Mouse (Mus musculus): ENCODE data around the gene Gm3164. TPM values are rescaled to one million over a fixed set of nuclear protein-coding genes. Genes with fewer than 3 reads are reported as not detected.
"Not testable (repeated sequence)": the region's sequence is repeated elsewhere in the genome, so short reads cannot be mapped to it uniquely, and the experiment has no call there.

The Gm3164 gene
- polyA plus RNA-seq, 1 experiment from 2014 or later = not detected

- H3K27ac ChIP-seq (replicated peaks); H3K4me1 ChIP-seq (replicated peaks); H3K27me3 ChIP-seq; ATAC-seq (ENCODE audit: insufficient read depth); H3K9me3 ChIP-seq (replicated peaks); H3K4me3 ChIP-seq (replicated peaks); H3K9ac ChIP-seq; H3K36me3 ChIP-seq (replicated peaks); H3K4me2 ChIP-seq: not testable (repeated sequence)
- WGBS (ENCODE audit: insufficient replicate concordance) = 36% methylated on average over 1 of the region's 1 CpGs
Observed at GRCm38 (mm10) chr14:4409939-4410338, 5.3 kb upstream of the Gm3164 start.

GRCm38 (mm10) chr14:4430692-4431091 is 15.4 kb downstream of the Gm3164 start, which contains the start of gene Gm3173:
Gene Gm3173, plus strand, starts transcription at chr14:4430992.
- H3K27me3 ChIP-seq; ATAC-seq (ENCODE audit: insufficient read depth): not testable (repeated sequence)

GRCm38 (mm10) chr14:4481445-4481844 is 66.2 kb downstream of the Gm3164 start, which contains the start of gene Gm3182:
Gene Gm3182, plus strand, starts transcription at chr14:4481745.
- H3K4me1 ChIP-seq (replicated peaks); H3K27me3 ChIP-seq; H3K9me3 ChIP-seq (replicated peaks); H3K36me3 ChIP-seq (replicated peaks); H3K9ac ChIP-seq; ATAC-seq (ENCODE audit: insufficient read depth); H3K27ac ChIP-seq (replicated peaks); H3K4me2 ChIP-seq; H3K4me3 ChIP-seq (replicated peaks): not testable (repeated sequence)
- 44% methylated on average over 1 of the region's 2 CpGs for WGBS (ENCODE audit: insufficient replicate concordance)

More at GRCm38 (mm10) chr14:4430692-4431091, 15.4 kb downstream of the Gm3164 start, which contains the start of gene Gm3173:
- H3K4me2 ChIP-seq; H3K4me3 ChIP-seq (replicated peaks); H3K4me1 ChIP-seq (replicated peaks); H3K27ac ChIP-seq (replicated peaks); H3K36me3 ChIP-seq (replicated peaks); H3K9me3 ChIP-seq (replicated peaks); H3K9ac ChIP-seq: not testable (repeated sequence)

Other genes starting within 250 kb of the Gm3164 start
- gene Gm2974, start 232.9 kb upstream of the Gm3164 start, polyA plus RNA-seq (2015; fragmentation: Nextera tagmentation; extraction: Ambion mirVana) = 0.06 TPM in 1 of 2 replicates, not detected in the other
- gene Gm3138, start 165.8 kb upstream of the Gm3164 start, polyA plus RNA-seq (2015; fragmentation: Nextera tagmentation; extraction: Ambion mirVana) = not detected in 2 replicates
- gene Gm3149, start 98.2 kb upstream of the Gm3164 start, polyA plus RNA-seq (2015; fragmentation: Nextera tagmentation; extraction: Ambion mirVana) = not detected in 2 replicates
- not detected in 2 replicates for gene 2610042L04Rik, start 80.7 kb upstream of the Gm3164 start, polyA plus RNA-seq (2015; fragmentation: Nextera tagmentation; extraction: Ambion mirVana)
- not detected in 2 replicates for gene Gm3159, start 17.9 kb upstream of the Gm3164 start, polyA plus RNA-seq (2015; fragmentation: Nextera tagmentation; extraction: Ambion mirVana)
- gene Gm3173, start 15.5 kb downstream of the Gm3164 start, polyA plus RNA-seq (2015; fragmentation: Nextera tagmentation; extraction: Ambion mirVana) = not detected in 2 replicates
- not detected in 2 replicates for gene Gm3182, start 66.3 kb downstream of the Gm3164 start, polyA plus RNA-seq (2015; fragmentation: Nextera tagmentation; extraction: Ambion mirVana)
- not detected in 2 replicates for gene Gm3047, start 140.0 kb downstream of the Gm3164 start, polyA plus RNA-seq (2015; fragmentation: Nextera tagmentation; extraction: Ambion mirVana)
- gene Gm8159, start 216.9 kb downstream of the Gm3164 start, polyA plus RNA-seq (2015; fragmentation: Nextera tagmentation; extraction: Ambion mirVana) = not detected in 2 replicates
- not detected in 2 replicates for gene Gm3239, start 248.7 kb downstream of the Gm3164 start, polyA plus RNA-seq (2015; fragmentation: Nextera tagmentation; extraction: Ambion mirVana)

Data from liver, embryonic 15.5 days (tissue).